Mouse (Mus musculus): Measurements from ENCODE around the gene Ets1. TPM values are rescaled to one million over a fixed set of nuclear protein-coding genes. Genes with fewer than 3 reads are reported as not detected.

The Ets1 gene
- polyA plus RNA-seq, 1 experiment from 2014 or later: 80.2 TPM

DNA sequence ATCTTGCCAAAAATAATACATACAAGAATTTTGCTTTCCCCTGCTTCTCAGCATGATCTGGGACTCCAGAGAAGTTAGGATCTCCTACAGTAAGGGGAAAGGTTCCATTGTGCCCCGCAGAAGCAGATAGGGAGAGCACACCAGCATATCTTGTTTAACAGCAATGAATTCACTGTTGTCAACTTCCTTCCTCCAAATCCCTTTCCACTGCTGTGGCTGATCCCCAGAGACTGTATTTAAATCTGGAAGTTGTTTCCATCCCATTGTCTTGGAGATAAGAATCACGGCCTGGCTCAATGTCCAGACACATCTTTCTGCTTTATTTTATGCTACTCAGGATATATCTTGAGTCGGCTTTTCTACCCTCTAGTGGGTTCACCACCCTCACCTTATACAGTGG lies 37.9 kb downstream of the Ets1 start:
- H3K27ac ChIP-seq (ENCODE audit: low read length): peak overlapping the region; percentile 28; the same call in 1 of the 2 replicates
- H3K9me3 ChIP-seq (ENCODE audit: low read length): no peaks in the 10 kb centered on the region
- WGBS: 61% methylated on average over 3 of the region's 3 CpGs
- H3K27me3 ChIP-seq (ENCODE audit: insufficient read depth, low read length): no peaks in the 10 kb centered on the region
- no peak overlapping the region for H3K4me2 ChIP-seq (replicated peaks; ENCODE audit: low read depth, low read length)
- H3K9ac ChIP-seq (replicated peaks; ENCODE audit: low read length): no peak overlapping the region
- H3K36me3 ChIP-seq (ENCODE audit: insufficient read depth, low read length): no peaks in the 10 kb centered on the region
- H3K4me3 ChIP-seq (ENCODE audit: low read length): no peak overlapping the region
- ATAC-seq (ENCODE audit: low FRiP score, low TSS enrichment): no peak
- H3K4me1 ChIP-seq (ENCODE audit: insufficient read depth, low read length): peaks cover 67% of the 10 kb centered on the region

- Histone ChIP-seq H3K27ac (ENCODE audit: low read length) (peak overlapping the region; percentile 51), H3K36me3 (ENCODE audit: insufficient read depth, low read length) (no peaks in the 10 kb centered on the region), H3K9ac (replicated peaks; ENCODE audit: low read length) (no peak overlapping the region; the same call in 1 of the 2 replicates), H3K4me2 (replicated peaks; ENCODE audit: low read depth, low read length) (peak overlapping the region; percentile 11; the same call in 1 of the 2 replicates), H3K4me1 (ENCODE audit: insufficient read depth, low read length) (peaks cover 59% of the 10 kb centered on the region), H3K4me3 (ENCODE audit: low read length) (no peak overlapping the region), H3K27me3 (ENCODE audit: insufficient read depth, low read length) (no peaks in the 10 kb centered on the region), H3K9me3 (ENCODE audit: low read length) (no peaks in the 10 kb centered on the region)
- 15% methylated on average over 9 of the region's 9 CpGs for WGBS
- peak; percentile 53; the same call in 1 of the 2 replicates for ATAC-seq (ENCODE audit: low FRiP score, low TSS enrichment)
These were observed 39.8 kb downstream of the Ets1 start for GRCm38 (mm10) chr9:32675671-32676409.

GRCm38 (mm10) chr9:32676480-32676879 lies 40.5 kb downstream of the Ets1 start:
- Histone ChIP-seq H3K27me3 (ENCODE audit: insufficient read depth, low read length) (no peaks in the 10 kb centered on the region), H3K4me3 (ENCODE audit: low read length) (no peak overlapping the region), H3K4me1 (ENCODE audit: insufficient read depth, low read length) (peaks cover 53% of the 10 kb centered on the region), H3K4me2 (replicated peaks; ENCODE audit: low read depth, low read length) (peak overlapping the region; percentile 11; the same call in 1 of the 2 replicates), H3K27ac (ENCODE audit: low read length) (peak overlapping the region; percentile 51), H3K9me3 (ENCODE audit: low read length) (no peaks in the 10 kb centered on the region), H3K36me3 (ENCODE audit: insufficient read depth, low read length) (no peaks in the 10 kb centered on the region), H3K9ac (replicated peaks; ENCODE audit: low read length) (no peak overlapping the region)
- ATAC-seq (ENCODE audit: low FRiP score, low TSS enrichment): no peak
- 18% methylated on average over 3 of the region's 3 CpGs for WGBS

DNA sequence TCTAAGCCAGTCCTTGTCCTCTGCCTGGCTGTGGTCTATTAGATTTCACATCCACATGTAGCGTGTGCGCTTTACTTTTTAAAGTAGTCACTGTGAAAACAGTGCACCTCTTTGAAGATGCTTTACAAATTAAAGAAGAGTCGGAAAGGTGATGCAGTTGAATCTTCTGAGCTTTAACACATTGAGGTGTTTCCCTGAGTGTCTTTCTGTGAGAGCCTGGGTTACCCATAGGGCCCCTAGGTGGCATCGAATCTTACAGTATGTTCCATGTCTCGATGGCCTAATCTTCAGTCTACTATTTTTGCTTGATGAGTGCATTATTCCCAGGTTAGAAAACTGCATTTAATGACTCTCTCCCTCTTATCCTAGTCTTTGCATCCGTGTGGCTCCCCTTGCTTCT lies 41.6 kb downstream of the Ets1 start:
- H3K9me3 ChIP-seq (ENCODE audit: low read length): no peaks in the 10 kb centered on the region
- H3K4me3 ChIP-seq (ENCODE audit: low read length): no peak overlapping the region
- no peaks in the 10 kb centered on the region for H3K36me3 ChIP-seq (ENCODE audit: insufficient read depth, low read length)
- no peak overlapping the region for H3K4me2 ChIP-seq (replicated peaks; ENCODE audit: low read depth, low read length)
- 85% methylated on average over 6 of the region's 6 CpGs for WGBS
- H3K27me3 ChIP-seq (ENCODE audit: insufficient read depth, low read length): no peaks in the 10 kb centered on the region
- H3K27ac ChIP-seq (ENCODE audit: low read length): no peak overlapping the region
- H3K9ac ChIP-seq (replicated peaks; ENCODE audit: low read length): no peak overlapping the region
- no peak for ATAC-seq (ENCODE audit: low FRiP score, low TSS enrichment)
- peaks cover 42% of the 10 kb centered on the region for H3K4me1 ChIP-seq (ENCODE audit: insufficient read depth, low read length)

DNA sequence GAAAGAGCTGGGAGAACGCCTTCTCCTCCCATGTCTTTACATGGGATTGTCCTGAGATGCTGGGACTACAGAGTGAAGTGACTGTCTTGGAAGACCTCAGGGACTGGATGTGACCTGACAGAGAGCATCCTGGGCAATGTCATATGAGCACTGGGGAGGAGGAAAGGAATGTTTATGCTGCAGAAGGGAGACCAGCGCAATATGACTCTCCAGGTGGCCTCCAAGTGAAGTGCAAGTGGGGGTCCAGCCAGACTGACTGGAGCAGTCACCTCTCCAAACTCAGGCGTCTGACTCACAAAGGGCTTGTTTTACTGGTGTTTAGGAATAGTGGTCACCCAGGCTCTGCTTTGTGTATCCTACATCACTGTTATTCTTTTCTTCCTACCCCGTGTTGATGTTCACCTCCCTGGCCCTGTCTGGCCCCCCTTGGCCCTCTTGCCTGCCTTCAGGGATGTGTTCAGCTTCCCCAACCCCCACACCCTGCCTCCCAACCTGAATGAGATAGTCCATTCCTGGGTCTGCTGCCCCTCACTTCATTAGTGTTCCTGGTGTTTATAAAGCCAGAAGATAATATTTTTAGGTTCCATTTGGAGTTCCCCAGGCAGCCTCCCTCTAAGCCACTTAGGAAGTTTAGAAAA lies 42.2 kb downstream of the Ets1 start:
- 45% methylated on average over 4 of the region's 4 CpGs for WGBS

GRCm38 (mm10) chr9:32679531-32679930 lies 43.5 kb downstream of the Ets1 start:
- no peaks in the 10 kb centered on the region for H3K9me3 ChIP-seq (ENCODE audit: low read length)
- peaks cover 27% of the 10 kb centered on the region for H3K4me1 ChIP-seq (ENCODE audit: insufficient read depth, low read length)
- no peak overlapping the region for H3K4me3 ChIP-seq (ENCODE audit: low read length)
- no peak overlapping the region for H3K4me2 ChIP-seq (replicated peaks; ENCODE audit: low read depth, low read length)
- H3K36me3 ChIP-seq (ENCODE audit: insufficient read depth, low read length): no peaks in the 10 kb centered on the region
- no peak overlapping the region for H3K27ac ChIP-seq (ENCODE audit: low read length)
- ATAC-seq (ENCODE audit: low FRiP score, low TSS enrichment): no peak
- H3K9ac ChIP-seq (replicated peaks; ENCODE audit: low read length): no peak overlapping the region
- no peaks in the 10 kb centered on the region for H3K27me3 ChIP-seq (ENCODE audit: insufficient read depth, low read length)
- 74% methylated on average over 6 of the region's 6 CpGs for WGBS

More for the DNA sequence above, 42.2 kb downstream of the Ets1 start:
- H3K27ac ChIP-seq (ENCODE audit: low read length): no peak overlapping the region
- H3K4me3 ChIP-seq (ENCODE audit: low read length): no peak overlapping the region
- no peak for ATAC-seq (ENCODE audit: low FRiP score, low TSS enrichment)
- H3K9me3 ChIP-seq (ENCODE audit: low read length): no peaks in the 10 kb centered on the region
- no peaks in the 10 kb centered on the region for H3K27me3 ChIP-seq (ENCODE audit: insufficient read depth, low read length)
- no peaks in the 10 kb centered on the region for H3K36me3 ChIP-seq (ENCODE audit: insufficient read depth, low read length)
- no peak overlapping the region for H3K9ac ChIP-seq (replicated peaks; ENCODE audit: low read length)
- H3K4me2 ChIP-seq (replicated peaks; ENCODE audit: low read depth, low read length): no peak overlapping the region
- peaks cover 36% of the 10 kb centered on the region for H3K4me1 ChIP-seq (ENCODE audit: insufficient read depth, low read length)

GRCm38 (mm10) chr9:32680201-32680600 lies 44.2 kb downstream of the Ets1 start:
- ATAC-seq (ENCODE audit: low FRiP score, low TSS enrichment): no peak
- no peak overlapping the region for H3K4me2 ChIP-seq (replicated peaks; ENCODE audit: low read depth, low read length)
- H3K4me1 ChIP-seq (ENCODE audit: insufficient read depth, low read length): peaks cover 20% of the 10 kb centered on the region
- WGBS: 85% methylated on average over 2 of the region's 2 CpGs
- H3K9ac ChIP-seq (replicated peaks; ENCODE audit: low read length): no peak overlapping the region
- H3K9me3 ChIP-seq (ENCODE audit: low read length): no peaks in the 10 kb centered on the region
- no peak overlapping the region for H3K27ac ChIP-seq (ENCODE audit: low read length)
- H3K27me3 ChIP-seq (ENCODE audit: insufficient read depth, low read length): no peaks in the 10 kb centered on the region
- no peaks in the 10 kb centered on the region for H3K36me3 ChIP-seq (ENCODE audit: insufficient read depth, low read length)
- H3K4me3 ChIP-seq (ENCODE audit: low read length): no peak overlapping the region

DNA sequence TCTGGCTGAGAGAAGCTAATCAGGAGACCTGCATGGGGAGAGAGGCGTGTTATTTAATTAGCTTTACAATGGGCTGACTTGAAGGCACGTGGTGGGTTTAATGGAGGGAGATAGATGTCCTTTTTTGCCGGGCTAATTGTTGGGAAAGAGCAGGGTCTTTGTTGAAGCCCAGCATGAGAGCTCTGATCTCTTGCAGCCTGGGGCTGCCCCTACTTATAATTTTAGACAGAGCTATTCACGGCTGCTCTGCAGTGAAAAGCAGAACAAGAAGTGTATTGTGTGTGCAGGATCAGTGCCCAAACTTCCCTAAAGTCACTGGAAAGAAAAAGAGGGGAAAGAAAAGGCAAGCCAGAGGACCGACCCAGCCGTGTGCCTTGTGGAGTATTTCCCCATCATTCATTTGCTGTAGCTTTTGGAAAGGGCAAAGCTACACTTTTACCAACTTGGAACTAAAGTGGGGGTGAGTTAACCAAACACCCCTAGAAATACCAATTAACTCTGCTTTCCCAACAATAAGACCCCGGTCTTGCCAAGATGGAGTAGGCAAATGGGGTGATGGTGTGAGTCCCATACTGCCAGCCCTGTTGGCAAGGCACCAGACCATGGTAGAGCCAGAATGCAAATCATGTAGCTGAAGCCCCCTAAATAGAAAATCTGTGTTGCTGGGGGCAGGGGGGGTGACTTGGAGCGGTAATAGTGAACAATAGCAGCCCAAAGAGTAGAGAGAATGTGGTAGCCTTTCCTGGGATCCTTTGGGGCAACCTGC lies 50.0 kb downstream of the Ets1 start:
- H3K4me1 ChIP-seq (ENCODE audit: insufficient read depth, low read length): no peaks in the 10 kb centered on the region
- H3K4me2 ChIP-seq (replicated peaks; ENCODE audit: low read depth, low read length): no peak overlapping the region
- no peak overlapping the region for H3K4me3 ChIP-seq (ENCODE audit: low read length)
- H3K27me3 ChIP-seq (ENCODE audit: insufficient read depth, low read length): no peaks in the 10 kb centered on the region
- no peak overlapping the region for H3K9ac ChIP-seq (replicated peaks; ENCODE audit: low read length)
- H3K27ac ChIP-seq (ENCODE audit: low read length): no peak overlapping the region
- WGBS: 49% methylated on average over 8 of the region's 8 CpGs
- H3K36me3 ChIP-seq (ENCODE audit: insufficient read depth, low read length): no peaks in the 10 kb centered on the region
- ATAC-seq (ENCODE audit: low FRiP score, low TSS enrichment): no peak
- no peaks in the 10 kb centered on the region for H3K9me3 ChIP-seq (ENCODE audit: low read length)

DNA sequence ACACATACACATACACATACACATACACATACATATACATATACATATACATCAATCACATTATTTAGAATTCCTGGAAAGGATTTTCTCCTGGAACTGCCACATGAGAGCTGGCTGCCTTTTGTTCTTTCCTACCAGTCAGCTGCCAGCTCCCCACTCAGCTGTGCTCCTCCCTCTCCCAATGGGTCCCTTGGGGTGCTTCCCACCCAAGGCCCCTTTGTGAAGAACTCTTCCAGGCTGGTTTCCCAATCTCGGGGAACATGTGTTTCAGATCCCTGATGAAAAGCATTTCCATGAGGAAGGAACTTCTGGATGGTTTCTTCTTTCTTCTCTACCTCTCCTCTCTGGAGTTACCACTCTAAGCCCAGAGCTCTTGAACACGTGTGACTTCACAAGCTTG lies 52.3 kb downstream of the Ets1 start:
- no peaks in the 10 kb centered on the region for H3K36me3 ChIP-seq (ENCODE audit: insufficient read depth, low read length)
- H3K9ac ChIP-seq (replicated peaks; ENCODE audit: low read length): no peak overlapping the region
- no peaks in the 10 kb centered on the region for H3K27me3 ChIP-seq (ENCODE audit: insufficient read depth, low read length)
- H3K9me3 ChIP-seq (ENCODE audit: low read length): no peaks in the 10 kb centered on the region
- H3K4me2 ChIP-seq (replicated peaks; ENCODE audit: low read depth, low read length): no peak overlapping the region
- no peak overlapping the region for H3K27ac ChIP-seq (ENCODE audit: low read length)
- no peaks in the 10 kb centered on the region for H3K4me1 ChIP-seq (ENCODE audit: insufficient read depth, low read length)
- H3K4me3 ChIP-seq (ENCODE audit: low read length): no peak overlapping the region
- ATAC-seq (ENCODE audit: low FRiP score, low TSS enrichment): no peak
- WGBS: 72% methylated on average over 2 of the region's 2 CpGs
